Mouse (Mus musculus): ENCODE results near the gene Arhgef25.

Gene Arhgef25

GRCm38 (mm10) chr10:127189651-127190381 is at the start of gene Arhgef25:
Gene Arhgef25, minus strand, starts transcription at chr10:127190083.
- DNase-seq (ENCODE audit: low spot score in 2 of 2) = no peak

GRCm38 (mm10) chr10:127238241-127238824 is 48.5 kb upstream of the Arhgef25 start:
- DNase-seq (ENCODE audit: low spot score in 2 of 2) = no peak

GRCm38 (mm10) chr10:127236541-127236940 is 46.7 kb upstream of the Arhgef25 start:
- no peak for DNase-seq (ENCODE audit: low spot score in 2 of 2)

- DNase-seq (ENCODE audit: low spot score in 2 of 2) = no peak
Observed at GRCm38 (mm10) chr10:127233141-127233540, 43.3 kb upstream of the Arhgef25 start.

GRCm38 (mm10) chr10:127231741-127232140 is 41.9 kb upstream of the Arhgef25 start:
- no peak for DNase-seq (ENCODE audit: low spot score in 2 of 2)

GRCm38 (mm10) chr10:127230693-127231092 is 40.8 kb upstream of the Arhgef25 start:
- no peak for DNase-seq (ENCODE audit: low spot score in 2 of 2)

- peak in 1 of 2 experiments; percentile 57 for DNase-seq (ENCODE audit: low spot score in 2 of 2)
Observed at GRCm38 (mm10) chr10:127228897-127229296, 39.0 kb upstream of the Arhgef25 start.

GRCm38 (mm10) chr10:127227163-127227562 is 37.3 kb upstream of the Arhgef25 start:
- DNase-seq (ENCODE audit: low spot score in 2 of 2) = peak in 1 of 2 experiments; percentile 41

GRCm38 (mm10) chr10:127226318-127226895 is 36.5 kb upstream of the Arhgef25 start:
- DNase-seq (ENCODE audit: low spot score in 2 of 2) = no peak

GRCm38 (mm10) chr10:127225732-127226131 is 35.8 kb upstream of the Arhgef25 start:
- DNase-seq (ENCODE audit: low spot score in 2 of 2) = peak in 1 of 2 experiments; percentile 63

GRCm38 (mm10) chr10:127225213-127225612 is 35.3 kb upstream of the Arhgef25 start:
- DNase-seq (ENCODE audit: low spot score in 2 of 2) = no peak

GRCm38 (mm10) chr10:127218339-127218738 is 28.5 kb upstream of the Arhgef25 start:
- no peak for DNase-seq (ENCODE audit: low spot score in 2 of 2)

- no peak for DNase-seq (ENCODE audit: low spot score in 2 of 2)
Observed at GRCm38 (mm10) chr10:127217177-127217576, 27.3 kb upstream of the Arhgef25 start.

- DNase-seq (ENCODE audit: low spot score in 2 of 2) = peak in 1 of 2 experiments; percentile 73
Observed at GRCm38 (mm10) chr10:127216456-127216855, 26.6 kb upstream of the Arhgef25 start.

- DNase-seq (ENCODE audit: low spot score in 2 of 2) = no peak
Observed at GRCm38 (mm10) chr10:127214422-127214803, 24.5 kb upstream of the Arhgef25 start.

- no peak for DNase-seq (ENCODE audit: low spot score in 2 of 2)
Observed at GRCm38 (mm10) chr10:127213704-127214421, 24.0 kb upstream of the Arhgef25 start.

- no peak for DNase-seq (ENCODE audit: low spot score in 2 of 2)
Observed at GRCm38 (mm10) chr10:127213272-127213671, 23.4 kb upstream of the Arhgef25 start.

GRCm38 (mm10) chr10:127211414-127211854 is 21.6 kb upstream of the Arhgef25 start, which contains the start of gene Pip4k2c:
Gene Pip4k2c, minus strand, starts transcription at chr10:127211585.
- DNase-seq (ENCODE audit: low spot score in 2 of 2) = peak; percentile 80 to 92

GRCm38 (mm10) chr10:127210961-127211405 is 21.1 kb upstream of the Arhgef25 start:
- DNase-seq (ENCODE audit: low spot score in 2 of 2) = no peak

- peak in 1 of 2 experiments; percentile 76 for DNase-seq (ENCODE audit: low spot score in 2 of 2)
Observed at GRCm38 (mm10) chr10:127209928-127210570, 20.2 kb upstream of the Arhgef25 start.

GRCm38 (mm10) chr10:127208921-127209320 is 19.0 kb upstream of the Arhgef25 start:
- DNase-seq (ENCODE audit: low spot score in 2 of 2) = peak in 1 of 2 experiments; percentile 65

Data from left cerebral cortex, adult 9 months (tissue).